Mouse (Mus musculus) limb, embryonic 10.5 days (tissue): ENCODE measurements at regions not wholly inside any gene's neighbourhood (a gene's known extent, or its start where the extent isn't known, plus 50 kb on each side); places are given as distances from the start of the nearest gene placed in this dataset.

Experiments used
- DNase-seq: peaks from one replicate; pipeline ENCODE4 v3.0.0-alpha.2; 2017; ENCODE audit warnings: low spot score
- H3K27ac ChIP-seq: fragments of 300-500 bp; sonication (generic); 2 replicates; pipeline ENCODE4 v1.5.1; 2016; ENCODE audit warnings: mild to moderate bottlenecking
- H3K27me3 ChIP-seq: fragments of 300-500 bp; sonication (generic); 2 replicates; pipeline ENCODE4 v1.6.1; 2016; ENCODE audit warnings: low read depth, mild to moderate bottlenecking; ENCODE audit not compliant: poor library complexity, severe bottlenecking
- H3K36me3 ChIP-seq: fragments of 300-500 bp; sonication (generic); 2 replicates; pipeline ENCODE4 v1.6.1; 2016; ENCODE audit warnings: mild to moderate bottlenecking, moderate library complexity
- H3K4me1 ChIP-seq: fragments of 300-500 bp; sonication (generic); 2 replicates; pipeline ENCODE4 v1.6.1; 2016
- H3K4me3 ChIP-seq: fragments of 300-500 bp; sonication (generic); 2 replicates; pipeline ENCODE4 v1.5.1; 2016; ENCODE audit warnings: mild to moderate bottlenecking, moderate library complexity
- H3K9me3 ChIP-seq: fragments of 300-500 bp; sonication (generic); replicated peaks from 2 replicates; pipeline ENCODE4 v1.6.1; 2016; ENCODE audit warnings: mild to moderate bottlenecking
- WGBS: fragments of 180-500 bp; shearing (Covaris S2); methylation state at CpG from one replicate; pipeline ENCODE4 v1.1.7; 2016; 5-methylcytosine and 5-hydroxymethylcytosine counted together

DNA sequence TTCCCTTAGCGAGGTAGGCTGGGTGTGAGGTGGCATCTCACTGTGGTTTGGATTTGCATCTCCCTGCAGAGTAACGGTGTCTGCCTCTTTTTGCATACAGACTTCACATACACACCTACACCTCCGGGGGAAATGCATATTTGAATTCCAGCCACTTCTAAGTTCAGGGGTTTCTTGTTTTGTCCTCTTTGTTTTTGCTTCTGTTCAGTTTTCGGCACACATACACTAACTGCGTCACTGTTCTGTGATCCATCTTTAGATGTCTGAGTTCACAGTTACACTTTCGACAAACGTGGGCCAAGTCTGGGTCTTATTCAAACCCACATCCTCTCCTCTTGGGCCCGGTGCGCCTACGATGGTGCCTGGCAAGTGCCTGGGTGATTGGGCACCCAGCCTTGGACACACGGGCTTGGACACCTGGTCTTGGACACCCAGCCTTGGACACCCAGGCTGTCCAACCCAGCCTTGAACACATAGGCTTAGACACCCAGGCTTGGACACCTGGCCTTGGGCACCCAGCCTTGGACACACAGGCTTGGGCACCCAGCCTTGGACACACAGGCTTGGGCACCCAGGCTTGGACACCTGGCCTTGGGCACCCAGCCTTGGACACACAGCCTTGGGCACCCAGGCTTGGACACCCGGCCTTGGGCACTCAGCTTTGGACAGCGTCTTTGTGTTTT, 51.2 kb upstream of the Smndc1 start:
- H3K9me3 ChIP-seq = no peaks in the 10 kb centered on the region
- H3K4me1 ChIP-seq = peaks cover 36% of the 10 kb centered on the region
- 76% methylated on average over 13 of the region's 13 CpGs for WGBS

DNA sequence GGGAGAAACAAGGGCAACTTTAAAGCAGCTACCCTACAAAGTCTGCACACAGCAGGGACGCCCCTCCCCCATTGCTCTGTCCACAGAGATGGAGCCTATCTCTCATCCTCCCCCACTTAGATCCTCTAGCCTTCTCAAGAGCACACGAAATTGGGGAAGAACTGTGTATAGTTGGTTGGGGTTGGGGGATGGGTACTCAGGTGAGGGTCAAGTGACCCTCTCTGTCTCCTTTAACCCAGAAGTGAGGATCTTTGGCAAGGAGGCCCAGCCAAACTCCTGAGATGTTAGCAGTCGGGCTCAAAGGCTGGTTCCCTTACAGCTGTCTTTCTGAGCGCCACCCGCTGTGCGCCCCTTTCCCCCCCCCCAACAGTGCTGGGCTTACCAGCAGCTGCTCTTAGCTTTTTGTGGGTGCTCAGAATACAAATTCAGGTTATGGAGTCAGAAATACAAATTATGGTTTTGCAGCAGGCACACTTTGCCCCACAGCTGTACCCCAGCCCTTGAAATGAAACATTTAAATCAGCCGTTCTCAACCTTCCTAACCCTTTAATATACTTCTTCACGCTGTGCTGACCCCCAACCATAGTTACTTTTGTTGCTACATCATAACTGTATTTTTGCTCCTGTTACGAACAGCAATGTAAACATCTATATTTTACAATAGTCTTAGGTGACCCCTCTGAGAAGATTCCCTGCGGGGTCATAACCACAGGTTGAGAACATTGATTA, 50.1 kb upstream of the Smndc1 start:
- 43% methylated on average over 10 of the region's 10 CpGs for WGBS
- H3K27ac ChIP-seq = no peak overlapping the region

More for the DNA sequence above, 51.2 kb upstream of the Smndc1 start:
- peaks cover 4% of the 10 kb centered on the region; the same call in 1 of the 2 replicates for H3K27me3 ChIP-seq
- H3K4me3 ChIP-seq = no peak overlapping the region
- no peak for DNase-seq
- H3K27ac ChIP-seq = no peak overlapping the region
- H3K36me3 ChIP-seq = no peaks in the 10 kb centered on the region

More for the DNA sequence above, 50.1 kb upstream of the Smndc1 start:
- Histone ChIP-seq H3K36me3 (no peaks in the 10 kb centered on the region), H3K9me3 (no peaks in the 10 kb centered on the region), H3K27me3 (no peaks in the 10 kb centered on the region), H3K4me1 (peaks cover 33% of the 10 kb centered on the region), H3K4me3 (no peak overlapping the region)
- no peak for DNase-seq
